Mouse (Mus musculus): Measurements from ENCODE around the gene 0610012G03Rik.

DNA sequence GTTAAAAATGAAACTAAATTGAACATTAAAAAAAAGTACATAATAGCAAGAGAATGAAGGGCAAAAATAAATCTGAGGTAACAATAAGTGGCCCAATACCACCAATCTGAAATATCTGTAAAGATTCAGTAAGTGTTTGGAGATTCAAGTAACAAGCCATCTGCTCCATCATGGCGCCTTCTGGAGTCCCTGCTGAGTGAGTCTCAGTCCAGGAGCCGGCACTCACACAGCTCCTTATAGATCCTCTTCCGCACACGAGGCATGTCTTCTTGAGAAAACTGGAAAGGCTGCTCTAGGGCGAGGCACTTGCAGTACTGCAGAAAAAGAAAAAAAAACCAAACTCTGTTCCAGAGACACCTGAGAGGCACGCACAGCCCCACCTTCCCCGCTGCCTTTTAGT lies 14.9 kb upstream of the 0610012G03Rik start:
- no peak for TF ChIP-seq POLR2A (IDR thresholded peaks at IDR 0.05; ENCODE audit: borderline replicate concordance, extremely low read depth, insufficient read depth, insufficient read length, poor library complexity, severe bottlenecking)
- TF ChIP-seq CTCF (IDR thresholded peaks at IDR 0.05; ENCODE audit: borderline replicate concordance, extremely low read depth, insufficient read depth, insufficient read length), result no peak

Data from brain, embryonic 14.5 days (tissue).